Mouse (Mus musculus) 3134 (cell line): ENCODE measurements around the gene Wnt3a.
"Not testable (repeated sequence)": the region's sequence is repeated elsewhere in the genome, so short reads cannot be mapped to it uniquely, and the experiment has no call there.

Experiments used
- DNase-seq: peaks from one replicate; pipeline ENCODE4 v3.0.0-alpha.2; 2011; ENCODE audit warnings: low spot score; ENCODE audit not compliant: insufficient read length; ENCODE audit errors: extremely low read depth

Wnt3a gene

DNA sequence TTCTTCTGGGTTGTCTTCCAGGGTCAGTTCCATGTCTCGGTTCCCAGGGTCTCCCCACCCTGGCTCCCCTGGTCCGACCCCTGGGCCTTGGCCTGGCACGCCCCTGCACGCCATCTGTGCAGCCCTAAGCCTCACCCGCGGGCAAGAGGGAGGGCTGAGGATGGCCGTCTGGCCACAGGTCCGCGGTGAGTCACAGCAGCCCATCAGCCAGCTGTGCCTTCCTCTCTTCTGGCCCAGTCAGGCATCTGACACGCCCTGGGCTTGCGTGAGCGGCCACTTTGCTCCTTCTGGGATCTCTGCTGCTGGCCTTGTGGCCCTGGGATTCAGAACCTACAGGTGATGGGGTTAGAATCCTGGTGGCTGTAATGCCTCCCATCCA, 17.6 kb upstream of the Wnt3a start:
- DNase-seq: peak; percentile 91

DNA sequence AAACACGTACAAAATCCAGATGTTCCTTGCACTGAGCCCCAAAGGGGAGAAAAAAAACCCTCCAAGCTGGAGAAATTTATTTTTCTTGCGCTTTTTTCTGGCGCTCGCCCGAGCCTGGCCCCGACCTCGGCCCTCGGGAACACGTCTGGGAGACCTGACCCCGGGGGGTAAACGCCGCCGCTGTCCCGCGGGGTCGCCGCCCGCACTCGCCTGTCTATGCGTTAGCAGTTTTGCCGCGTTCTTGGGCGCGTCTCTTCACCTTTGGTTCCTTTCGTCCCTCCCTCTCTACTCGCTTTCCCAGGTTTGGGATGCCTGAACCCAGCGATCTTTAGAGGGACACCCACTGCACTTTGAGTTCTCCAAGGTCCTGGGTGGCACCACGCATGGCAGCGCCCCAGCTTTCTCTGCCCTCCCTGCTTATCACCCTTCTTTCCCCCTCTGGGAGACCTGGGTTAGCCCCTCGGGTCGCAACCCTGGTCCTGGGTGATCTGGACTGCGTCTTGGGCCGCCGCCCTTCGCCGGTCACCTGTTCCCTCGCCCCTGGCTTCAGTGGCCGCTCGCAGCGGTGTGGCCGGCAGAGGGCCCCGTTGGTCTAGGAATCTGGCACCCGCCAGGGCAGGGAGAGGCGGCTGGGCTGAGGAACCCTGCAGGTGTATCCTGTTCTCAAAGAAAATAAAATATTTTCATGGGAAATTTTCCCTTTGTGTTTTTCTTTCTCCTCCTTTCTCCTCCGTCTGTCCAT, 17.0 kb upstream of the Wnt3a start:
- peak; percentile 88 for DNase-seq

DNA sequence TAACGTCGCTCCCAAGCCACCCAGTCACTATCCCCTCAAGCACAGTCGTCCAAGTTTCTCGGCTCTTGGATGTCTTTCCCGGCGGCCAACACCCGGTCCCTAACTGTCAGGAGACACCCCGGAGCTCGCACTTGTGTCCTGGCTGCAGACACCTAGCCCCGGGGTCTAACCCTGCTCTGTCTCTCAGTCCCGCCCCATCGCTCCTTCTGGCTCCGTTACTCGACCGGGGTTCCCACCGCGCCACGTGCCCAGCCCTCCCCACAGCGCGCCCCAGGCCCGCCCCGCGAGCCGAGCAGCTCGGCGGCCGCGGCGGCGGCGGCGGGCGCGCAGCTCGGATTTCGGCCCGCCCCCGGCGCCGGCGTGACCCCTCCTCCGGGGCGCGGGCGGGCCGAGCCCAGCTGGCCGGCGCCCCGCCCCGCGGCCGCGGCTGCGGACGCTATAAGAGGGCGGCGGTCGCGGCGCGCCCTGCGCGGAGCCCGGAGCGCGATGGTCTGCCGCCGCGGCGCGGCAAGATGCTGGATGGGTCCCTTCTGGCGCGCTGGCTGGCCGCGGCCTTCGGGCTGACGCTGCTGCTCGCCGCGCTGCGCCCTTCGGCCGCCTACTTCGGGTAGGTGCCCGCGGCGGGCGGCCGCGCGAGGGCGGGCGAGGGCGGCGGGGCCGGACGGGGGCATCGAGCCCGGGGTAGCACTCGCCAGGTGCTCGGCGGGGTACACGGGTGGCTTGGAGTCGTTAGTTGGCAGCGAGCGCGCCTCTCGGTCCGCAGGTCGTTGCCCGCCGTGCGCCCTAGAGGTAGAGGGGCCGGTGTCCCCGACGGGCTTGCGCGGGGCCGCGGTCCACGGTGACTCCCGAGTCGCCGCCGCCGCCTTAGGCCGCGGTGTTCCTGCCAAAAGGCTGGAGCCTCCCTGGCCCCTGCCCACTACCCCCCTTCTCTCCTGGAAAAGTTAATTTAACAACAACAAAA, 16.2 kb upstream of the Wnt3a start, which contains the start of gene Wnt9a:
Gene Wnt9a (plus strand): TSS at position 468 of the 961 bp plus-strand sequence.
- peak; percentile 79 for DNase-seq

DNA sequence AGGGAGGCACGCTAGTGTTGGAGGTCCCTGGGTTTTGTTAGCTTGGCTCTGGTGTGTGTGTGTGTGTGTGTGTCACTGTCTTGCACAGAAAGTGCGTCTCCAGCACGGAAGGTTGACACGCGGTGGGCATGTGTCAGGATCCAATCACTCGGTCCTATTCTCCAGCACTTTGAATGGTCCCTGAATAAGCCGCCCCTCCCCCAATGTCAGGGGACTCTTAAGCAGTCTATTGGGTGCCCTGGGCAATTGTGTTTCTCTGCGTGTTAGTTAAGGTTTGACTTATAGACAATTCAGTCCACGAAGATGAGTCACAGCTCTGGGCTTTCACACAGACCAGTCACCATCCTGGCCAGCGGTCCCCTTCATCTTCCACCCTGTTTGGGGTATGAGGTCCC, 15.3 kb upstream of the Wnt3a start:
- no peak for DNase-seq

- DNase-seq: no peak
Observed at GRCm38 (mm10) chr11:59305008-59305820, 14.7 kb upstream of the Wnt3a start.

DNA sequence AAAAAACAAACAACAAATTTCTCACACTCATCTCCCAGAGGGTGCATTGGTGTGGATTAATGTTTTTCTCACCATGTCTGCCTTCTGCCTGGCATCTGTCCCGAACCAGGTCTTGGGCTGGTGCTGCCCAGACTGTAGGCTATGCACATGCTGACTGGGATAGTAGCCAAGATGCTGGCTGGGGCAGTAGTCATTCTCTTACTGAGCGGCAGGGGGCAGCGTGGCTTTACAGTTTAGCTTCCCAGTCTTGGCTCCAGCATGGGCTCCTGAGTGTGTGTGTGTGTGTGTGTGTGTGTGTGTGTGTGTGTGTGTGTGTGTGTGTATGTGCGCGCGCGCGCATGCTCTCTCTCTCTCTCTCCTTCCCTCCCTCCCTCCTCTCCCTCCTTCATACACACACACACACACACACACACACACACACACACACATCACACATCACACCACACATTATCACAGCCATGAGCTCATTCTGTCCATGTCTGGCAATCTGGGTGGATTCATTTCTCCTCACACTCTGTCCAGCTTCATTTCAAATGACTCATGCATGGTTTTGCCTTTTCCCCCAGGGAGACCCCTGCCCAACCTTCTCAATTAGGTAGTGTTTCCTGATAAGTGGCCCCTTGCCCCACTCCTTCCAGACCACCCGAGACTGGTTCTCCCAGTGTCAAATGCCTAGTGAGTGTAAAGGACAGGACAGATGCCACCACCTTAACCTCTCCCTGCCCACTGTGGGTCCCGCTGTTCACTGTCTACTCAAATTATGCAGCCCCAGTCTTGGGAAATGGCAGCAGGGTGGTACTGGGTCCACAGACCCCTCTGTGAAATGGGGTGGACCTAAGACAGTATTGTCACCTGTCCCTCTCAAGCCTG, 12.4 kb upstream of the Wnt3a start:
- DNase-seq: peak; percentile 65

DNA sequence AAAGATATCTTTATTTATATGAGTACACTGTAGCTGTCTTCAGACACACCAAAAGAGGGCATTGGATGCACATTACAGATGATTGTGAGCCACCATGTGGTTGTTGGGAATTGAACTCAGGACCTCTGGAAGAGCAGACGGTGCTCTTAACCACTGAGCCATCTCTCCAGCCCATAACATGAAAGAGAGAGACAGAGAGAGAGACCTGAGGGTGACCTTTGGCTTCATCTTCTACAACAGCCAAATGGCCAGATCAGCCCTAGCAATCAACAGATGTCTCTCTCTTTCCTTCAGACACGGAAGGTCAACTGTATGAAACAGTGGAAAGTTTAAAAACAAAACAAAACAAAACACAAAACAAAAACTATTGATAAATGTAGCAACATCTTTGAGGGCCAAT, 10.5 kb upstream of the Wnt3a start:
- not testable (repeated sequence) for DNase-seq

GRCm38 (mm10) chr11:59300185-59300584, 9.6 kb upstream of the Wnt3a start:
- no peak for DNase-seq

DNA sequence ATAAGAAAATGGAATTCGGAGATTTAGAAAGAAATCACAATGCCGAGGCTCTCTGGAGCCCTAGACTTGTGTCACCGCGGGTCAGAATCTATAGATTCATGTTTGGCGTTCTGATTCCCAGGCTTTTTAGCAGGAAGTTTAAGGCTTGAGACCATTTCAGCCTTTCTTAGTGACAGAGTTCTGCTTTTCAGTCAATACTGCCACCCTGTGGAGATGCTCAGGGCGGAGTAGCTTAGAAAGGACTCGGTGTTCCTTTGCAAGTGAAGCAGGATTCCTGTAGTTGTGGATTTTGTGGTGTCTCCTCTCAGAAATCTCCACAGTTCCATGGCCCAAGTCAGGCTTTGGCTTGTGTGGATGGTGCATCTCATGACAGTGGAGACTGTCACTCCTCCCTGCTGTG, 7.4 kb upstream of the Wnt3a start:
- DNase-seq: no peak

DNA sequence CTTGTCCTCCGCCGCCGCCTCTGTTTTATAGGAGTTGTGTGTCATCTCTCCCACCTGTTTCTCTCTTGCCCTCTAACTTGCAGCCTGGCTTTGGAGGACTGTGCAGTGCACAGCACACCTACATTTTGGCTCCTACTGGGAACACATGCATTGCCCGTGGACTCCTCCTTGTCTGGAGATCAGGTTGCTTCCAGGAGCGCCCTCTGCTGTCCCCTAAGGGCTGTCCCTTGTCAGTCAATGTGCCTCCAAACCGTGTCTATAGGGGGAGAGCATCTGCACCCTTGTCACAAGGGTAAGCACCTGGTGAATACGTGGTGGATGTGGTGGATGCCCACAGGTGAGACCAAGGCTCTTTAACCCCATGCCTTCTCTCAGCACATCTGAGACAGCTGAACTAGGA, 3.1 kb upstream of the Wnt3a start:
- DNase-seq: peak; percentile 71

- no peak for DNase-seq
Observed at GRCm38 (mm10) chr11:59289706-59290105, 846 bp downstream of the Wnt3a start.

DNA sequence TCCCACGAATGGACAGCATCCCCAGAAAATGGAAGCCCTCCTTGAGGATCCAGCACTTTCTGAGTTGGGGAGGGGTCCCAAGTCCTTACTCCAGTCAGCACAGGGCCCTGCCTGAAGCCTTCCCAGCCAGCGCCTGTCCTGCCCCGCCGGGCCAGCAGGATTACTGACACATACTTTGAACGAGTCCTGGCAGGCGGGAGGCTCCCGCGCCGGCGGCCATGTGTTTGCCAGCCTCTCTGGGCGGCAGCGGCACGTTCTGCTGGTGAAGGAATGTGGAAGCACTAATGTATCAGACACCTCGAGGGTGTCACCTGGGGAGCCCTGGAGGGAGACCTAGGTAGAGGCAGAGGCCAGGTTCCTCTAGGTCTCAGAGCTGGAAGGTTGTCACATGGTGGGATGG, 6.4 kb downstream of the Wnt3a start:
- no peak for DNase-seq

GRCm38 (mm10) chr11:59282933-59283332, 7.6 kb downstream of the Wnt3a start:
- peak; percentile 70 for DNase-seq

GRCm38 (mm10) chr11:59282111-59282510, 8.4 kb downstream of the Wnt3a start:
- DNase-seq: no peak

DNA sequence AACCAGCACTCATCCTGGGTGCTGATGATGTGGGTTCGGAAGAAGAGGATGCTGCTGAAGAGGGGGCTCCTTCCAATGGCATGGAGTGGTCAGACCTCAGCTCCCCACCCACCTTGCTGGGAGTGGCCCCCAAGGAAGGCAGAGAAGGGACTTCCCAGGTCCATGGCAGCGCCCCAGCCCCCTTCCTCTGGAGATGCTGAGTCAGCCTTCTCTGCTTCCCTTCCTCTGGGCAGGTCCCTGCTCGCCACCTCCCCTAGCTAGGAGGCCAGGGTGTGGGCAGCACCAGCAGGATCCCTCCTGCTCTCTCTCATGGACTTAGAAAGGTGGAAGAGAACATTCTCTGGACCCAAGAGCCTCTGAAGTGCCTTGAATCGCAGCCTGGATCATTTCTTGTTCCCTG, 12.5 kb downstream of the Wnt3a start:
- no peak for DNase-seq

GRCm38 (mm10) chr11:59276877-59277276, 13.7 kb downstream of the Wnt3a start:
- no peak for DNase-seq

- DNase-seq: no peak
Observed at GRCm38 (mm10) chr11:59274184-59274583, 16.4 kb downstream of the Wnt3a start.

DNA sequence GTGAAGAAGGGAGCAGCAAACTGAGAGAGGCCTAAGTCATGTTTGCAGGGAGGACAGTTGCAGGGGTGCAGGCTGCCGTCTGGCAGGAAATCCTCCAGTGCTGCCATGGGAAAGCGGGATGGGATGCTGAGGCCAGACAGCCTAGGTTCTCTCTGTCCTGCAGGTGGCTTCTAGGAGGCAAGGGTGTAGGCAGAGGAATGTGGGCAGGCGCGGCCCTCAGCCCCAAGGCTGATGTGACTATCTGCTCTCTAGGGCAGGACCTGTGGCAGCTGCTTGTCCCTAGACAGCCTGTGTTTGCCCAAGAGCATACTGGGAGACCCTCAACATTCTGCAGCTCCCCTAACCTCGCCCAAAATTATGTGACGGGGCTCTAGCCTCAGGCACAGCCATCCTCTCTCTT, 23.8 kb downstream of the Wnt3a start:
- no peak for DNase-seq

DNA sequence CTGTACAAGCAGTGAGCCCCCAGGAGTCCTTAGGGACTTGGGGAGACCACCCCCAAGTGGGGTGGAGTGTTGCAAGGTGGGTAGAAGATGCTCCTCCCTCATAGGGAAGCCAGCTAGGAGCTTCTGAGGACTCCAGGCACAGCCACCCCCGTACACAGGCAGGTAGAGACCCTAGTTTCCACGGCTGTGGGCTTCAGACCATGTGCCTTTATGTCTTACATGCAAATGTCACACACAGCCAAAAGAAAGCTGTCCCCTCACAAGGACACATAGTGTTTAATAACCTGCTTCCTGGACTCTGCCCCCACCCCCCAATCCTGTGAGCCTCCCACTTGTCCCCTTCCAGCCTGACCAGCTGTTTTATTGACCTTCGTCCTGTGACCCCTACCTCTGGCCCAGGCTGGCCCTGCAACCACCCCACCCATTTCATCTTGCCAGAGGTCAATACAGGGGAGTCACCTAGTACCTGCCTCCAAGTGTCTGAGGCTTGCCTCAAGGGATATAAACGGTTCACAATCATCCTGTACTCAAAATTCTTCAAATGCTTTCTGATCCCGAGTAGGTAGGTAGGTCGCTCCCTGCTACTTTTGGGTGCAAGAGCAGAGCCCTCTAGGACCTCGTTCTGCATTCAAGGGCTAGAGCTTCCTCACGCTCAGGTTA, 25.3 kb downstream of the Wnt3a start:
- no peak for DNase-seq
